Mouse (Mus musculus): ENCODE results near the gene Gm8127.
"Not testable (repeated sequence)": the region's sequence is repeated elsewhere in the genome, so short reads cannot be mapped to it uniquely, and the experiment has no call there.

Gene Gm8127

DNA sequence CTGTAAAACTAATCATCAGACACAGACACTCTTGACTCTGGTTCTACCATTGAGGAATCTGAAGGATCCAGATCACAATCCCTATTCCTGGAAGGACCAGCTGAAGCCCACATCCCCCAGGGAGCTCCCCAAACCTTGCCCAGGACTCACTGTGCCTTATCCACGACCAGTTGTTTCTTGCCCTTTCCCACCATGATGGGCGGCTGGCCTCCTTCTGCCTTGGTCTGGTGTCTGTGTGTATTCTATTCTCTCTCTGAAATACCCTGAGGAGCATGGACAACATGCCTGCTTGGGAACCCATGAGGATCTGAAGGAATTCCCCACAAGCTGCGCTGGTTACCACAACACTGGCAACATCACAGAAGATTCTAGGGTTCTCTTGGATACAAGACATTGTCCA, at the start of gene Gm8127:
Gm8127 (minus strand) TSS at position 330 of the 400 bp plus-strand sequence.
- DNase-seq, result not testable (repeated sequence)

DNA sequence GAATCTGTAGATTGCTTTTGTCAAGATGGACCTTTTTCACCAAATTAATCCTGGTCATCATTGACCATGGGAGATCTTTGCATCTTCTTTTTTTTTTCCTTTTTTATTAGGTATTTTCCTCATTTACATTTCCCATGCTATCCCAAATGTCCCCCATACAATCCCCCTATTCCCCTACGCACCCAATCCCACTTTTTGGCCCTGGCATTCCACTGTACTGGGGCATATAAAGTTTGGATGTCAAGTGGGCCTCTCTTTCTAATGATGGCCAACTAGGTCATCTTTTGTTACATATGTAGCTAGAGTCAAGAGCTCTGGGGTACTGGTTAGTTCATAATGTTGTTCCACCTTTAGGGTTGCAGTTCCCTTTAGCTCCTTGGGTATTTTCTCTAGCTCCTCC, 44.0 kb upstream of the Gm8127 start:
- not testable (repeated sequence) for DNase-seq

DNA sequence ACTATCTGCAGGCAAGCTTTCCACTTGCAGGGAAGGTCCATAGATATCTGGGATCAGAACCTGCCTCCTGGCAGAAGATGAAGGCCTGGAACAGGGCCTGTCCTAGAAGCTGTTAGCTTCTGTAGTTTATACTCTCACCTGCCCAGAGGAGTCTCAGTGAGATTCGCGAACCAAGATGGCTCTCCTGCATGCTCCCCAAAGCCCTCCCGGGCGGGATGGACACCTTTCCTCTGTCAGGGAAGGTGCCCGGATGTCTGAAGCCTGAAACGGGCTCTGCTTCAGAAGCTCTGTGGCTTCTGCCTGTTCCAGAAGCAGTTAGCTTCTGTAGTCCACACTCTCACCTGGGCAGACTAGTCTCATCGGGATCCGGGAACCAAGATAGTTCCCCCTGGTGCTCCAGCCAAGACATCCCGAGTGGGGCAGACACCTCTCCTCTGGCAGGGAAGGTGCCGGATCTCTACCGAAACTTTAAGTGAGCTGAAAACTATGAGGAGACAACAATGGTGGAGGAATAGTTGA, 37.8 kb upstream of the Gm8127 start:
- DNase-seq, result not testable (repeated sequence)

DNA sequence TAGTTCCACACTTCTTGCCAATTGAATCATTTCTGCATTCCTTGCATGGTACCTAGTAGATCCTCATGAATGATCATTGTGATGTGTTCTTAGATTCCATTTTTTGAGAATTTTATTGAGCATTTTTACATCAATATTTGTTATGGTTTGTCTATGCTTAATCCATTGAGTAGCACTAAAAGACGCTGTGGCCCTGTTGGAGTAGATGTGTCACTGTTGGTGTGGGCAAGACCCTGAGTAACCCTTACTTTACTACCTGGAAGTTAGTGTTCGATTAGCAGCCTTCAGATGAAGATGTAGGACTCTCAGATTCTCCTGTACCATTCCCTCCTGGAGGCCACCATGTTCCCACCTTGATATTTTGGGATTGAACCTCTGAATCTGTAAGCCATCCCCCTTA, 35.0 kb upstream of the Gm8127 start:
- not testable (repeated sequence) for DNase-seq

DNA sequence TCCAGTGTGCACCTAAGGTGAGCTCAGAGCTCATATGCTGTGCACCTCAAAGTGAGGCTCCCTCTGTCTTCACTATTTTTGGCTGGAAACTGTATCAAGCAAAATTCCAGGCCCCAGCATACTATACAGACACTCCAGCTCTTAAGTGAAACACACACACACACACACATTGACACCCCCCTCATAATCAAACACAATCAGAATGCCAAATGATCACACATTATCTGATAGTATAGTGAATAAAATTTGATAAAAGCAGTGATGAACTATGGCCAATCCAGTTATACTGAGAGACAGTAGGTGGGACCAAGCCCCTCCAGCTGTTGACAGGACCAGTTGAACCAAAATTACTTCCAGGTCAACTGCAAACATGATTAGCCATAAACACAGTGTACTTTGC, 25.9 kb upstream of the Gm8127 start:
- DNase-seq, result not testable (repeated sequence)

DNA sequence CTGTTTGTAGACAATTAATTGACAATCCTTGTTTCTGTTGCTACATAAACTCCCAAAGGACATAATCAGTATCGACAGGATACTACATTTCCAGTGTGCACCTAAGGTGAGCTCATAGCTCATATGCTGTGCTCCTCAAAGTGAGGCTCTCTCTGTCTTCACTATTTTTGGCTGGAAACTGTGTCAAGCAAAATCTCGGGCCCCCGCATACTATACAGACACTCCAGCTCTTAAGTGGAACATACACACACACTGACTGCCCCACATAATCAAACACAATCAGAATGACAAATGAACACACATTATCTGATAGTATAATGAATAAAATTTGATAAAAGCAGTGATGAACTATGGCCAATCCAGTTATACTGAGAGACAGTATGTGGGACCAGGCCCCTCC, 15.0 kb downstream of the Gm8127 start:
- not testable (repeated sequence) for DNase-seq

DNA sequence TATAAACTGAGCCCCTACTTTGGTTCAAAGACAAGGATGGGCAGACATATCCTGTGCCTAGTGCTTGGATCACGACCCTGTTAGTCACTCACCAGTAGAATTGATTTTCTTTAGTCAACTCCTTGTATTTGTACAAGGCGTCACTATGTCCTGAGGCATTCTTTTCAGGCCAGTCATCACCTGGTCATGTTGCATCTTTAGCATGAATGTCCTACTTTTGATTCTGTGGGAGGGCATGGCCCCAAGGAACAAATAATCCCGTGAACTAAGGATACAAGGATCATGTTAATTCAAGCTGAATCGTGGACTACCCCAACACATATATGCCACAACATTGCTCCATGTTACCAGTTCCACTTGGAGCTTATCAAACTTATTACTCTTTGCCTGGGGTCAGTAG, 15.5 kb downstream of the Gm8127 start:
- DNase-seq, result not testable (repeated sequence)

DNA sequence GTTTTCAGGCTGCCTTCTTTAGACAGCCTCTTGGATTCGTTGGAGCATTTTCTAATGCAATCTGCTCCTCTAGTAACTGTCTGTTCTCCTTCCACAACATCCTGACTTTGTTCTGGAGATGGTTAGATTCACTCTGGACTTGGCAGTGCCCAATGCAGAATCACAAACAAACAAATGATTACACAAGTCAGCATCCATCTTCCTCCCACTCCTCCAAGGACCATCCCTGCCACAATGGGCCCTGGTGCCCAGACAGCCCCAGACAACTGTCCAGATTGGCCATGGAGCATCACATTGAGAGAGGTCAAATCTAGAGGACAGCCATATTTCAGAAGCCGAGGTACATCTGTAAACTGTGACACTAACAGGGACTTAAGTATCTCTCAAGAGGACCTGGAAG, 16.2 kb downstream of the Gm8127 start:
- not testable (repeated sequence) for DNase-seq

DNA sequence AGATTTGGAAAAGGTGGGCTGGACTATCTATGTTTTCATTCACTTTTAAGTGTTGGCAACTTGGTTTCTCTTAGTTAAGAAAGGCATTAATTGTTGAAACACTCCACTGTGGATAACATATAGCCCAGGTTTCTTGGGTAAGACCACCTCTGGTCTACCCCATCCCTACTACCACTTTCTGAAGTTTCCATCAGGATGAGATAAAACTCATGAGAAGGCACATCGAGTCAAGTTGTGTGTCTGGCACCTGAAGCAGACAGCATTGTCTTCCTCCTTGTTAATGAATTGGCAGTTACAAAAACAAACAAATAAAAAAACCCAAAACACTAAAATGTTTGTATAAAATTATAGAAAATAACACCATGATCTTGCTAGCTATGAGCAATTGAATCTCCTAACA, 17.9 kb downstream of the Gm8127 start:
- DNase-seq, result not testable (repeated sequence)

DNA sequence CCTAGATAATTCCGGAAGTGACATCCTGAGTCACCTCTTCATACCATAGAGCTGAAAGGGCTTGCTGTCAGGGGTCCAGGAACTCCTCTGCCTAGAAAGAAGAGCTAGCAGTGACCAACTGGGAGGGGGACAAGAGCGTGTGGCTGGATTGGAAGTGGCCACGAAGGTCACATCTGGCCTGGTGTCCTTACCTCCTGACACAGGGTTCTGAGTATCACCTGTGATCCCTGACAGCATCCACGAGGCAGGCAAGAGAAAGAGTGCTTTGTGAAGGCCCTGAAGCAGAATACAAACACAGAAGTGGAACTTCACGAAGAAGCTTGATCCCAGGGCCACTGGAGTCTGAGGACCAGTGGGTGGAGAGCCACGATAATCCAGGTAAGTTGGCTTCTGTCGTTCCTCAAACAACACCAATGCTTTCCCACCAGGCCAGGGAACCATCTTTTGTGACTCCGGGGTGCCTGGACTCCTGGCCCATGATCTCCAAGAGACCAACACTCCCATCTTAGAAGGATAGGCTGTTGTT, 18.6 kb downstream of the Gm8127 start, which contains the start of gene Gm9732:
Gm9732 (plus strand) TSS at position 51 of the 526 bp plus-strand sequence.
- not testable (repeated sequence) for DNase-seq

DNA sequence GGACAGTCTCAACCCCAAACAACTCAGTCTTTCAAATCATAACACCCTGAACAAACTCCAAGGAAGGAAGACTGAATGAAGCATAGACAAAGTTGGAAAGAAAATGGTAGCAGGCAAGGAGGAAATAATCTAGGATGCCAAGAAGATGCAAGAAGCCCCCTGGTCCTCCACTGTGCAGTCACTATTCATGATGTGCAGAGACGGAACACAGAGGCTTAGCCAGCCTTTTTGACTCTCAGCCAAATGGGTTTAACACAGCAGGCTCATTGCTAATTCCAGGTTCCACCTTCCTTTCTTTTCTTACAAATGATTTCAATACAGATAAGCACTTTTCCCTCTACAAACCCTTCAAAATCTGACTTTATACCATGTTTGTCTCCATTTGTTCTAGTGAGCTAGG, 20.5 kb downstream of the Gm8127 start:
- DNase-seq, result not testable (repeated sequence)

DNA sequence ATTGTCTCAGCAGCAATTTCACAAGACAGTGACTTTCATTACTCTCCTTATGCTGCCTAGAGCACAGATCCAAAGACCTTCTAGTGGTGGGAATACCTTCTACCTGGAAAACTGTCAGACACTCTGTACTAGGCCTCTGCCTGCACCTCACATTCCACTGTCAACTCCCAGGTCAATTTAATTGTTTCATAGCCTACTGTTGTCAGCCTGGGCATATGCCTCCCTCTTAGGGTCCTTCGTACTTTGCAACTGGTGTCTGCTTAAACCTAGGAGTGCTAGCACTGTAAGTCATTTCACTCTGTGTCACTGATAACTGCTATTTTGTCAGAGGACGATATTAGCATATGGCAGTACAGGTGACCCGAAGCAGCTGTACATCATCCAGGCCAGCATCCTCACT, 24.4 kb downstream of the Gm8127 start:
- DNase-seq, result not testable (repeated sequence)

DNA sequence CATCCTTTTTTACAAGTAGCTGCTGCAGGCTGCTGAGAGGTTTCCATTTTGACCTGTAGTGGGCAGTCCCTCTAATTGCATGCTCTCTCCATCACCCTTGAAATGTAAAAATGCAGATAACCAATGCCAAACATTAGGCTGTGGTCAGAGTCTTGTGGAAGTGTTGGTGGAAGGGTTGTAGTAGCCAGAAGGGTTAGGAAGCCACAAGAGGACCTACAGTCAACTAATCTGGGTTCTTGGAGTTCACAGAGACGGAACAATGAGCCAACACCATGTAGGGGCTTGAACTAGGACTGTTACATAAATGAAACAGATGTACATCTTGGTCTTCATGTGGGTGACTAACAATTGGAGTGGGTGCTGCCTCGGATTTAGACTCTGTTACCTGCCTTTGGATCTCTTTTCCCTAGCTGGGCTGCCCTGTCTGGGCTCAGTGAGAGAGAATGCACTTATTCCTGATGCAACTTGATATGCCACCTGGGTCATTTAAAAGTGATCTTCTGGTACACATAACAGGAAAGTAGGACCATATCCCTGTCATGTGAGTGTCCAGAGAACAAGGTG, 25.0 kb downstream of the Gm8127 start:
- DNase-seq, result not testable (repeated sequence)

DNA sequence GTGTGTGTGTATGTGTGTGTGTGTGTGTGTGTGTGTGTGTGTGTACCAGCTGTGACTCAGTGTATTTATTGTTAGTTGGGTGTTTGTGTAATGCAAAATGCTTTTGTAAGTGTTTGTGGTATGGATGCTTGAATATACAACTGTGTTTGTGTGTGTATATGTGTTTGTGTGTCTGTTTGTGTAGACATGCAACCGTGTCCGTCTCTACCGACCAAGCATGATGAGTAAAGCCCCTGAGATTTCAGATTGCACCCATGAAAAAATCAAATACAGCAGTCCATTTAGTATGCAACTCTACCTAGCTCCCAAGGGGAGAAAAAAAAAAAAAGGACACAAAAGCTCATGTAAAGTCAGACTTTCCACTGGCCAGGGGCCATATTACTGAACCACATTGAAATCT, 30.2 kb downstream of the Gm8127 start:
- DNase-seq, result not testable (repeated sequence)

DNA sequence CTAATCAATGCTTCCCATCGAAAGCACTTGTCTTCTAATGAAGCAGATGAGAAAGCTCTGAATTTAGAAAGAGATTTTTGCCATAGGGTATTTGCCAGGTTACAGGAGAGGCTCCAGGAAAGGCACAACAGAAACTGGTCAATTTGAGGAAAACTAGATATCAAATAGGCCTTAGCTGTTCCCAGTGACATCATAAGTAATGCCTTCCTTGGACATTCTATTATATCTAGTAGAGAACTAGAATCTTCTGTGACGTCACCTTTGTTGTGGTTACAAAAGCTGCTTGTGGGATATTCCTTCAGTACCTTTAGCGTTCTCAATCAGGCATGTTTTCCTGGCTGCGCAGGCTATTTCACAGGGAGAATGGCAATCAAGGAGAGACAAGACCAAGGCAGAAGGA, 35.3 kb downstream of the Gm8127 start, which contains the start of gene Gm8126:
Gm8126 (plus strand) TSS at position 301 of the 400 bp plus-strand sequence.
- DNase-seq, result not testable (repeated sequence)

DNA sequence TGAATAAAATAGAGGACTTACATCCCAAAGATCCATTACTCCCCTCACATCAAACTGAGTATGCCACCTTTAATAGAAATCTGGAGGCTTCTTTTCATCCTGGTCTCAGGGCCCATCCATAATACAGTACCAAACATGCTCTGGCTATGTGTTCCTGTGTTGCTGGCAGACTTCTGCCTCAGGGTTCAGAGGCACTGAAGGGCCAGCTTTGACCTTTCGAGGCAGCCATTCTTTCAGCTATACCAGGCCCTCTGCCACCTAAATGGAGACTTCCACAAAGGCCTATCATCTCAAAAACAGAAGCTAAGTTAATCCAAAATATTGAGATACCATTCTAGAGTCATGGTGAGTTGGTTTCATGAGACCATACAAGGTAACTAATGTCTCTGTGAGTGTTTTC, 37.1 kb downstream of the Gm8127 start:
- DNase-seq, result not testable (repeated sequence)

DNA sequence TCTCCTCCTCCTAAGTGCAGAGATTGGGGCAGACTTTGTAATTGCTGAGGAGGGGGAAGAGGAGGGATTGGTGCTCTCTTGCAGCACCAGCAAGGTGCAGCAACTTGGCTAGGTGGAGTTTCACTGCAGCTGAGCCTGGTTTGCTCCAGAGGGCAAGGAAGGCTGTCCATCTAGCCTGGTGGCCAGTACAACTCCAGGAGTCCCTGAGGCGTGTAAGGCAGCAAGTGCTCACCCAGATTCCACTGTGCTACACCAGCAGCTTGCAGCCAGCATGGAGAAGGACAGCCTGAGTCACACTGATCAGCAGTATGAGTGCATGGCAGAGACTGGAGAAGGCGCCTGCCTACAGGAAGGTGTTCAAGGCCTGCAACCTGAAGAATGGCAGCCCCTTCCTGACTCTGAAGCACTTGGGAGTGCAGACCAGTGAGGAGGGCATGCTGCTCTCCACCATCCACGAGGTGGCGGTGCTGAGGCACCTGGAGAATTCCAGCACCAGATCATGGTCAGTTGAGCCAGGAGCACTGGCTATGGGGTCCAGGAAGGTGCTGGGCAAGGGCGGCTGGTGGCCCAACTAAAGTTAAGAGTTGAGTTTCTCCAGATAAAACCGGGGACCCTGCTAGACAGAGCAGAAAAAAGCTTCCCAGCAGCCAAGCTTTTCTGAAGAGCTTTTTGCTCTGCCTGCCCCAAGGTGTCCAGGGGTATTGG, 42.9 kb downstream of the Gm8127 start:
- not testable (repeated sequence) for DNase-seq

DNA sequence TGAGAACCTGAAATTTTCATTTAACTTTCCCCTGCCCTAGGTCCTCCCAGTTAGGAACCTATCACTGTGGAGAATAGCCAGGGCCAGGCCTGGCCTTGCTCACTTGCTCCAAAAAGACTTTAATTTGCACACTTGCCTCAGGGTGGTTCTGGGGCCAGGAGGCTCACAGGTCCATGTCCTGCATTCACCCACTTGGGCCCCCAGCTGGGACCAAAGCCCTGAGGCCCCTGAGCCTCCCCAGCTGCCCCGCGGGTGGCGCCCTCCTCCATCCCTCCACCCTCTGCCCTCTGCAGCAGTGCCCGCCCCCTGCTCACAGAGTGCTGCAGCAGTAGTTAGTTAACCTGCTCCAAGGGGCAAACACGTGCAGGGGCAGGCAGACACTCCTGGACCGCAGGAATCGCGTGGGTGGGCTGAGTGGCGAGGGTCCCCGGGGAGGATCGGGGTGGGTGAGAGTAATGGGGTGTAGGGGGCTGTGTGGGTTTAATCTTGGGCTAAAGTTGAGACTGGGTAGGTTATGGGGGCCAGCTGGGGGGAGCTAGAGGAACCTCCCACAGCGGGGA, 43.9 kb downstream of the Gm8127 start:
- peak; percentile 56 for DNase-seq

All from kidney, adult 18-20 months (tissue).